Mouse (Mus musculus) gastrocnemius, adult 18-20 months (tissue): Measurements from ENCODE around the gene Srpk3. TPM values are rescaled to one million over a fixed set of nuclear protein-coding genes. Genes with fewer than 3 reads are reported as not detected.

Experiments
- DNase-seq: peaks from one replicate; pipeline ENCODE4 v3.0.0; 2021; ENCODE audit warnings: low spot score
- total RNA-seq, 2 experiments: library from RNA; stranded (reverse); gene quantifications; 2 replicates each; pipeline ENCODE4 v1.2.3; 2021

Gene Srpk3
- total RNA-seq, 2 experiments from 2014 or later, result 34.1 to 35.2 TPM

GRCm38 (mm10) chrX:73798502-73798901 is 24.3 kb downstream of the Srpk3 start:
- peak; percentile 62 for DNase-seq

GRCm38 (mm10) chrX:73805814-73806213 is 31.6 kb downstream of the Srpk3 start:
- no peak for DNase-seq

GRCm38 (mm10) chrX:73815072-73815471 is 40.9 kb downstream of the Srpk3 start:
- DNase-seq, result no peak

GRCm38 (mm10) chrX:73816596-73817314 is 42.5 kb downstream of the Srpk3 start:
- no peak for DNase-seq

GRCm38 (mm10) chrX:73823747-73824146 is 49.5 kb downstream of the Srpk3 start:
- no peak for DNase-seq

- DNase-seq, result peak; percentile 2
Measured at GRCm38 (mm10) chrX:73824185-73825151, 50.3 kb downstream of the Srpk3 start, which contains the start of gene Pdzd4. Gene Pdzd4 (minus strand): TSS chrX:73824969.

Other genes starting within 250 kb of the Srpk3 start
- not detected for gene Dusp9, start 135.0 kb upstream of the Srpk3 start, total RNA-seq
- 10 to 100 TPM in 1 of 2 experiments, 1 to 10 TPM in 1; 8.6 to 11.6 TPM for gene Pnck, start 114.3 kb upstream of the Srpk3 start, total RNA-seq
- gene Slc6a8, start 101.3 kb upstream of the Srpk3 start, total RNA-seq, result 100 to 1,000 TPM; 108 to 141 TPM
- 10 to 100 TPM; 54.2 to 63.8 TPM for gene Bcap31, start 58.2 kb upstream of the Srpk3 start, total RNA-seq
- gene Abcd1, start 57.8 kb upstream of the Srpk3 start, total RNA-seq, result 10 to 100 TPM; 18.7 to 21.2 TPM
- gene Plxnb3, start 17.3 kb upstream of the Srpk3 start, total RNA-seq, result under 1 TPM; 0.68 to 0.69 TPM
- gene Idh3g, start 12.5 kb downstream of the Srpk3 start, total RNA-seq, result 100 to 1,000 TPM; 375 to 389 TPM
- 10 to 100 TPM; 70.2 to 76.6 TPM for gene Ssr4, start 12.6 kb downstream of the Srpk3 start, total RNA-seq
- gene Pdzd4, start 50.6 kb downstream of the Srpk3 start, total RNA-seq, result 1 to 10 TPM in 1 of 2 experiments, under 1 TPM in 1; 0.66 to 1.0 TPM
- not detected for gene Avpr2, start 117.7 kb downstream of the Srpk3 start, total RNA-seq
- gene L1cam, start 121.7 kb downstream of the Srpk3 start, total RNA-seq, result 1 to 10 TPM; 1.5 to 2.7 TPM
- gene Arhgap4, start 147.5 kb downstream of the Srpk3 start, total RNA-seq, result under 1 TPM; 0.33 to 0.43 TPM
- gene Naa10, start 147.5 kb downstream of the Srpk3 start, total RNA-seq, result 10 to 100 TPM; 50.2 to 56.5 TPM
- 1 to 10 TPM; 1.6 to 2.0 TPM for gene Renbp, start 156.4 kb downstream of the Srpk3 start, total RNA-seq
- 10 to 100 TPM; 30.2 to 31.9 TPM for gene Hcfc1, start 192.0 kb downstream of the Srpk3 start, total RNA-seq
- 10 to 100 TPM; 35.6 to 36.1 TPM for gene Irak1, start 249.5 kb downstream of the Srpk3 start, total RNA-seq